Mouse (Mus musculus) left cerebral cortex, postnatal 10 days (tissue): ENCODE measurements around the gene Grm3. TPM values are rescaled to one million over a fixed set of nuclear protein-coding genes. Genes with fewer than 3 reads are reported as not detected.

Experiments
- DNase-seq, 2 experiments: peaks; one replicate each; pipeline ENCODE4 v3.0.0; 2021 to 2022; ENCODE audit warnings: low spot score in 2 of 2, mixed read lengths in 1 of 2; ENCODE audit errors: extremely low spot score in 1 of 2
- intact Hi-C: fragments of 180-260 bp; cut with DNase I; formaldehyde crosslinking; loops from one replicate; pipeline ENCODE4 v1.15.1; 2025
- total RNA-seq, 2 experiments: library from RNA; stranded (reverse); gene quantifications; 2 replicates each; pipeline ENCODE4 v1.2.3; 2021

Grm3 gene
- total RNA-seq, 2 experiments from 2014 or later, result 139 to 171 TPM

- no peak for DNase-seq
- intact Hi-C loops, result no loop called here
Observed at GRCm38 (mm10) chr5:9448931-9449330, 276.0 kb downstream of the Grm3 start.

GRCm38 (mm10) chr5:9446146-9446545 is 278.8 kb downstream of the Grm3 start:
- intact Hi-C loops, result no loop called here
- no peak for DNase-seq
